Mouse (Mus musculus) hindbrain, embryonic 15.5 days (tissue): ENCODE measurements around the gene Zswim4. TPM values are rescaled to one million over a fixed set of nuclear protein-coding genes. Genes with fewer than 3 reads are reported as not detected.
A peak's percentile ranks its signal among the peaks of the same experiment; 100 is the strongest.

Source experiments
- ATAC-seq: fragments of 200-750 bp; cut with Nextera tagmentation; 2 replicates; pipeline ENCODE4 v1.8.0; 2017; ENCODE audit warnings: low read depth, moderate number of reproducible peaks, moderate TSS enrichment; ENCODE audit not compliant: low FRiP score
- H3K27ac ChIP-seq: fragments of 300-500 bp; sonication (generic); replicated peaks from 2 replicates; pipeline ENCODE4 v1.5.1; 2015; ENCODE audit warnings: mild to moderate bottlenecking, inconsistent platforms
- H3K27me3 ChIP-seq: fragments of 300-500 bp; sonication (generic); 2 replicates; pipeline ENCODE4 v1.6.1; 2015; ENCODE audit warnings: control low read depth, inconsistent platforms
- H3K36me3 ChIP-seq: fragments of 300-500 bp; sonication (generic); 2 replicates; pipeline ENCODE4 v1.6.1; 2015; ENCODE audit warnings: control low read depth, inconsistent platforms
- H3K4me1 ChIP-seq: fragments of 300-500 bp; sonication (generic); replicated peaks from 2 replicates; pipeline ENCODE4 v1.6.1; 2015; ENCODE audit warnings: control low read depth, inconsistent platforms
- H3K4me2 ChIP-seq: fragments of 300-500 bp; sonication (generic); 2 replicates; pipeline ENCODE4 v1.6.1; 2015; ENCODE audit warnings: moderate library complexity, mild to moderate bottlenecking, inconsistent platforms
- H3K4me3 ChIP-seq: fragments of 300-500 bp; sonication (generic); 2 replicates; pipeline ENCODE4 v1.5.1; 2015; ENCODE audit warnings: mild to moderate bottlenecking, inconsistent platforms
- H3K9ac ChIP-seq: fragments of 300-500 bp; sonication (generic); 2 replicates; pipeline ENCODE4 v1.6.1; 2015; ENCODE audit warnings: inconsistent platforms
- H3K9me3 ChIP-seq: fragments of 300-500 bp; sonication (generic); 2 replicates; pipeline ENCODE4 v1.6.1; 2016; ENCODE audit warnings: control low read depth, inconsistent platforms
- WGBS: fragments of 180-500 bp; shearing (Covaris S2); methylation state at CpG from one replicate; pipeline ENCODE4 v1.1.7; 2015; 5-methylcytosine and 5-hydroxymethylcytosine counted together
- polyA plus RNA-seq: library from polyadenylated mRNA; unstranded; fragments of >200 nt; fragmentation: Nextera tagmentation; extraction: Ambion mirVana; gene quantifications from 2 replicates; pipeline ENCODE4 v1.2.1, GENCODE M21; 2015

The Zswim4 gene
- polyA plus RNA-seq, 1 experiment from 2014 or later, result 24.9 TPM

DNA sequence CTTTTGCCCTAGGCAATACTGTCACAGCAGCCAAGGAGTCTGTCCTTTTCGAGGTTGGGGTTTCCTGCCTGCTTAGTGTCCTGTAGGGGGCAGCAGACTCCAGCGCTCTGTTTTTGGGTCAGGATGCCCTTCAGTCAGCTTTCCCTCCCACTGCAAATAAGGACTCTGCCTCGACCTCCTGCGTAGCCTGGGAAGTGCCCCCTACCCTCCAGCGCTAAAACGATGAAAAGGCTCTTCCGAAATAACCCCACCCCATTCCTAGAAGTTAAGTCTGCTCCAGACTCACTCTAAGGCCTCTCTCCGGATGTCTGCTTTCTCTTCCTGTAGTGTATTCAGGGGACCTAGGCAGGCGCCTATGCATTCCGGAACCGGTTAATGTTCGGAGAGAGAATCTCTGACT is 50.3 kb downstream of the Zswim4 start:
- no peaks in the 10 kb centered on the region for H3K36me3 ChIP-seq
- H3K27ac ChIP-seq, result no peak overlapping the region
- 0 out of 2 replicates have a peak, but pooled peaks have one; percentile 12 for ATAC-seq

DNA sequence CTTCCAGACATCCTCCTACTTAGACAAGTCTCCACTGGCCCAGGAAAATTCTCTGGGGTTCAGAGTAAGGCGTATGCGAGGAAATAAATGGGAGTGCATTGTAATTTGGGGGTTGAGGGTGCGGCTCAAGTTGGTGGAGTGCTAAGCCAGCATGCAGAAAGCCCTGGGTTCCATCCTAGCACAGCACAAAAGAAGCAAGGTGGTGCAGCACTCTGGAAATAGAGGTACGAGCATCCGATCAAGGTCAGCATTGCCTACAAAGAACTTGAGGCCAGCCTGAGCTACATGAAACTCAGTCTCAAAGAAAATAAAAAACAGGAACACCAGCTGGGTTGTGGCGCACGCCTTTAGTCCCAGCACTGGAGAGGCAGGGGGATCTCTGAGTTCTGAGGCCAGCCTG is 51.7 kb downstream of the Zswim4 start, which contains the start of gene Nanos3:
Nanos3 (minus strand) TSS at position 101 of the 400 bp plus-strand sequence.
- Histone ChIP-seq H3K27me3 (0 out of 2 replicates have a peak, but pooled peaks cover 3% of the 10 kb centered on the region), H3K4me2 (peak within 1 kb of the TSS; percentile 78), H3K36me3 (no peaks in the 10 kb centered on the region), H3K4me1 (peaks cover 47% of the 10 kb centered on the region), H3K4me3 (peak within 1 kb of the TSS; percentile 71), H3K27ac (peak within 1 kb of the TSS; percentile 89), H3K9me3 (no peaks in the 10 kb centered on the region), H3K9ac (peak within 1 kb of the TSS; percentile 86)
- no peak for ATAC-seq
- 95% methylated on average over 7 of the region's 7 CpGs for WGBS

More for the DNA sequence above, 50.3 kb downstream of the Zswim4 start:
- Histone ChIP-seq H3K4me1 (peaks cover 33% of the 10 kb centered on the region), H3K4me2 (peak overlapping the region; percentile 58), H3K27me3 (0 out of 2 replicates have a peak, but pooled peaks cover 3% of the 10 kb centered on the region), H3K9ac (0 out of 2 replicates have a peak overlapping the region, but pooled peaks have one; percentile 21), H3K4me3 (peak overlapping the region; percentile 25), H3K9me3 (no peaks in the 10 kb centered on the region)
- 1% methylated on average over 12 of the region's 12 CpGs for WGBS

DNA sequence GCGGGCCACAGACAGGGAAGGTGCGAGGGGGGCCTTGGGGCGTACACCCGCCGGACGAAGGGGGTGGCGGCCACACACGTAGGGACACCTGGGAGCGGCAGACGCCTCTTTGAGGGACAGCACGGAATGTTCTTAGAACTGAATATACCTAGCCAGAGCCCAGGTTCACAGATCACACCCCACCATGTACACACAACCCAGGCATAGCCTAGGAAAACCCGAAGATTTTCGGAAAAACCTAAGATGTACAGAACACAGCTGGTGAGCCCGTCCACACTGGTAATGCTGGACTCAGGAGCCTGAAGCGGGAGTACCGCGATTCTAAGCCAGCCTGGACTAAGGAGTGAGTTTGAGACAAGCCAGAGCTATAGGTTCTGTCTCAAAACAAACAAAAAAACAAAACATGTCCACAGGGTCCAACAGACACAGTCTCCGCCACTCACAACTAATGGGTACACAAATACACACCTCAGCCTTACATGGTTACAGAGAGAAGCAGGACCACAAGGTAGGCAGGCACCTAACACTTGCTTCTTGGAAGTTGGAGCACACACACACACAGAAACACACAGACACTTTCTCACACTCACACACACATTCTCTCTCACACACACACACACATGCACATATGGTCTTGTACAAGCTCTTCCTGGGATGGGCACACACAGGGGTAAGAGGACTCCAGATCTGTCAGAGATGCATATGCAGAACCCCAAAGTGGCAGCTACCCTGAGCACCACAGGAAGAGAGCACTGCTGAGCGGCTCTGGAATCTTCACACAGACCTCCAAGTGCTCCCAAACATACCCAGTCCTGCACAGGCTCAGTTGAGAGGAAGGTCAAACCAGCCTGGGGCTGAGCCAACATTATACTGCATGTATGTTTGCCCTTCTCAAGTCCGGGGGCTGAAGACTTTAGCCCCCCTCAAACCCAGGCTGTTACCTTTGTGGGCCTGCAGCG is 52.5 kb downstream of the Zswim4 start:
- 15% methylated on average over 21 of the region's 21 CpGs for WGBS
- no peaks in the 10 kb centered on the region for H3K9me3 ChIP-seq
- H3K9ac ChIP-seq, result peak overlapping the region; percentile 86
- peaks cover 54% of the 10 kb centered on the region for H3K4me1 ChIP-seq
- peak overlapping the region; percentile 89 for H3K27ac ChIP-seq
- peak; percentile 27; the same call in 1 of the 2 replicates for ATAC-seq
- 0 out of 2 replicates have a peak, but pooled peaks cover 3% of the 10 kb centered on the region for H3K27me3 ChIP-seq
- H3K4me3 ChIP-seq, result peak overlapping the region; percentile 71
- peak overlapping the region; percentile 78 for H3K4me2 ChIP-seq
- H3K36me3 ChIP-seq, result no peaks in the 10 kb centered on the region

DNA sequence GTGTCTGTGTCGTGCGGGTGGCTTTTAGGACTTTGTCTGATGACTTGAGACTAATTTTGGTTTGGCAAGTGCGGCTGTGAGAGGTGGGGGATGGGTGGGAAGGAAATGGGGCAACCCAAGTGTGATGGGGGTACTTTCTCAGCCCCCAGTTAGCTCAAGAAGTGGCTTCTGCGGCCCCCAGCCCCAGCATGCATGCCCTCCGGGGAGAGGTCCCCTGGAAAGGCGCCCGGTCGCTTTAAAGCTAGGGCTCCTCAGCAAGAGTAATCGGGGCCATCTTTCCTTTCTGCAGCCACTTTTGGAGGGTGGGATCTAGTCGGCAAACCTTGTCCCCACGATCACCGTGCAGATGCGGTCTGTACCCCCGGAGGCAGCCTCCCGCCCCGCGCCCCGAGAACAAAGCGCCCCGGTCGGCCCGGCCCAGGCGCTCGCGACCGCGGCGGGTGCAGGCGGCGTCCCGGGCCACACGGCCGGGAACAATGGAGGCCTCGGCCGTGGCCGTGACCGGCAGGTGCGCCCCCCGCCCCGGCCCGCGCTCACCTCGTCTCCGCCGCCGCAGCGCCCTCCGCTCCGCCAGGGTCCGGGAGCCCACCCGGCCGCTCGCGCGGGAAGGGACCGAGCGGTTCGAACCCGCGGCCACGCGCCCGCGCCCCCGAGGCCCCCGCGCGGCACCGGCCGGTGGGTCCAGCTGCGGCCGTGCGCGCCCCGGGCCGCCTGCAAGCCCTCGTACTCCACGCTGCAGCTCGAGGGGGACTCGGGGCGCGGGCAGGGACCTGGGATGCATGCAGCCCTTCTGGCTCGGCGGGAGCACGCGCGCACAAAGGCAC is 53.4 kb downstream of the Zswim4 start:
- H3K27ac ChIP-seq, result peak overlapping the region; percentile 89
- no peaks in the 10 kb centered on the region for H3K36me3 ChIP-seq
- 1% methylated on average over 82 of the region's 87 CpGs for WGBS
- H3K9ac ChIP-seq, result peak overlapping the region; percentile 86
- peak overlapping the region; percentile 78 for H3K4me2 ChIP-seq
- no peaks in the 10 kb centered on the region for H3K9me3 ChIP-seq
- peak; percentile 47 for ATAC-seq
- H3K27me3 ChIP-seq, result 0 out of 2 replicates have a peak, but pooled peaks cover 3% of the 10 kb centered on the region
- H3K4me1 ChIP-seq, result peaks cover 63% of the 10 kb centered on the region
- H3K4me3 ChIP-seq, result peak overlapping the region; percentile 71

DNA sequence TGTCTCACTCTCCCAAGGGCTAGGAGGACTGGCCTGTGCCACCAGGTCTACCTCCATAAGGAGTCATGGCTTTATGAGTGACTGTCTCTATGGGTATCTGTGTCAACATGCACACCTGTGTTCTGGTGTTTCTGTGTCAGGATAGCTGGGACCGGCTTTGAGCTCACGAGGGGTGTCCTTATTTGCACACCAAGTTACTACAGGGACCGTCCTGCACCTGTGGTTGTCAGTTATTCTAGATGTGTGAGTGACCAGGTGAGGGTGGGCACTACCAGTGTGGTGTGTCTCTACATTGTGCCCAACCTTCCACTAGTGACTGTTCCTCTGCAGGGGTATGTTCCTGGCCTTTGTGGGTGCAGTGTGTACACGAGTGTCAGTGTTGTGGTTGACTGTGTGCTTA is 54.0 kb downstream of the Zswim4 start:
- H3K9me3 ChIP-seq, result no peaks in the 10 kb centered on the region
- 0 out of 2 replicates have a peak, but pooled peaks cover 3% of the 10 kb centered on the region for H3K27me3 ChIP-seq
- peak overlapping the region; percentile 71 for H3K4me3 ChIP-seq
- ATAC-seq, result peak; percentile 16; the same call in 1 of the 2 replicates
- H3K36me3 ChIP-seq, result no peaks in the 10 kb centered on the region
- peak overlapping the region; percentile 78 for H3K4me2 ChIP-seq
- H3K4me1 ChIP-seq, result peaks cover 70% of the 10 kb centered on the region
- peak overlapping the region; percentile 86 for H3K9ac ChIP-seq
- peak overlapping the region; percentile 89 for H3K27ac ChIP-seq
- WGBS, result 39% methylated on average over 4 of the region's 4 CpGs

DNA sequence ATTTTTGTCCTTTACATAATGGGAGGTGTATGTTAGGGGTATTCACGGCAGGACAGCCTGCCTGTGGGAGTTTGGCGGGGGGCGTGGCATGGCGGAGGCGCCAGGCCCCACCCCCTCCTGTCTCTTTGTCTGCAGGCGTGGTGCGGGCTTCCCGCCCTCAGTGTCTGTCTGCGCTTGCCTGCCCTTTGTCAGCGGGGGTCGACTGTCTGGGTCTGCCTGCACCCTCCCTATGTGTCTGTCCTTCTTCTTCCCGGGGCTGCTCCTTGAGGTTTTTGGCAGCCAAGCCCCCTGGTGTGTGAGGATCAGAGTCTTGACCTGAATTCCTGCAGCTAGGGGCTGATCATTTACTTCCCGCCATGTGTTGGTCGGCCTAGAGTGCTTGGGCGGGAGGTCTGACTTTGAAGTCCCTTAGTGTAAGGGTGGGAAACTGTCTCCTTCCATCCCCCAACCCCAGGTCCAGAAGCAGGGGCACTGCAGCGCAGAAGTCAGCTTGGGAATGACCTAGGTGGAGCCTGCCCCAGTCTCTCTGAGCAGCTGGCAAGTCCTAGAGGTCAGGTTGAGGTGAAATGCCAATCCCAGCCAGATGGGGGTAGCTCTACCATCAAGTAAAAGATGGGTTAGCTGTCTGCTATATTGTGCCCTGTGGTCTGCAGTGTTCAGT is 56.2 kb downstream of the Zswim4 start:
- H3K9ac ChIP-seq, result peak overlapping the region; percentile 54
- 1% methylated on average over 16 of the region's 16 CpGs for WGBS
- peak; percentile 40 for ATAC-seq

DNA sequence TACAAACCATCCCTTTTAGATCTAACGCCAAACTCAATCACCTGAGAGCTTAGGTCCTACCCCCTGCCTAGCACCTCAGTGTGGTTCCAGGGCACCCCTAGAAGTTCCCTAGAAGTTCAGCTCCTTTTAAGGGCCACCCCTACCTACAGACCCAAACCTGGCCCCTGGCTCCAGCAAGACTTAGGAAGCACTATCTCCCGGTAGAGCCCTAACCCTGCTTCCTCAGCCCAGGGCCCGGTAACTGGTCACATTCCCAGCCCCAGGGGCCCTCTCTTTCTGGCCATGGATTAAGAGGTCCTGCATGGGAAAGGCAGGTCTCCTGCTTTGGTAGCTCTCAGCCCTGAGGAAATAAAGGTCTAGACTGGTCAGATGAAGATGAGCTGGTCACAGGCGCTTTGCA is 56.9 kb downstream of the Zswim4 start:
- H3K4me3 ChIP-seq, result peak overlapping the region; percentile 25
- peaks cover 66% of the 10 kb centered on the region for H3K4me1 ChIP-seq
- WGBS, result 8% methylated on average over 4 of the region's 4 CpGs
- H3K9ac ChIP-seq, result peak overlapping the region; percentile 54
- H3K4me2 ChIP-seq, result peak overlapping the region; percentile 78
- no peak overlapping the region for H3K27ac ChIP-seq
- no peaks in the 10 kb centered on the region for H3K27me3 ChIP-seq
- ATAC-seq, result no peak
- peaks cover 12% of the 10 kb centered on the region for H3K36me3 ChIP-seq
- H3K9me3 ChIP-seq, result no peaks in the 10 kb centered on the region

More for the DNA sequence above, 56.2 kb downstream of the Zswim4 start:
- Histone ChIP-seq H3K4me2 (peak overlapping the region; percentile 78), H3K4me1 (peaks cover 66% of the 10 kb centered on the region), H3K9me3 (no peaks in the 10 kb centered on the region), H3K36me3 (peaks cover 5% of the 10 kb centered on the region; the same call in 1 of the 2 replicates), H3K4me3 (peak overlapping the region; percentile 25), H3K27me3 (no peaks in the 10 kb centered on the region), H3K27ac (peak overlapping the region; percentile 74)

DNA sequence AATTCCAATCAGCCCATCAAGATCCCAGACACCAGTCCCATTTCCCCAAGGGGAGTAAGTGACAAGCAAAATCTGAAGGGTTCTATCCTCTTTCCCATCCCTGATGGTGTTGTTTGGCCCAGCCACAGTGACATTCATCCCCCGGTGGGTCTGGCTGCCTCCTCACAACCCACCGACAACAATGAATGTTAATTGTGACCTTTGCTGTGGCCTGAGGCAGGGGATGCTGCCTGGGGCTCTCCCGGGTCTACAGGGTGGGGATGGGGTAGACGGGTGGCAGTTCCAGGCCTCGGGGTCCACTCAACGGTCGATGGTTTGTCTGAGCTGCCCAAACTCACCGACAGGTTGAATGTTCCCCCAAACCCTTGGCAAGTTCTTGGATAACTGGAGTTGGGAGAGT is 58.3 kb downstream of the Zswim4 start:
- no peak overlapping the region for H3K4me3 ChIP-seq
- H3K9me3 ChIP-seq, result no peaks in the 10 kb centered on the region
- peaks cover 17% of the 10 kb centered on the region for H3K36me3 ChIP-seq
- 70% methylated on average over 8 of the region's 8 CpGs for WGBS
- H3K4me2 ChIP-seq, result no peak overlapping the region
- no peak for ATAC-seq
- no peak overlapping the region for H3K9ac ChIP-seq
- no peaks in the 10 kb centered on the region for H3K27me3 ChIP-seq
- H3K4me1 ChIP-seq, result peaks cover 56% of the 10 kb centered on the region
- H3K27ac ChIP-seq, result no peak overlapping the region

DNA sequence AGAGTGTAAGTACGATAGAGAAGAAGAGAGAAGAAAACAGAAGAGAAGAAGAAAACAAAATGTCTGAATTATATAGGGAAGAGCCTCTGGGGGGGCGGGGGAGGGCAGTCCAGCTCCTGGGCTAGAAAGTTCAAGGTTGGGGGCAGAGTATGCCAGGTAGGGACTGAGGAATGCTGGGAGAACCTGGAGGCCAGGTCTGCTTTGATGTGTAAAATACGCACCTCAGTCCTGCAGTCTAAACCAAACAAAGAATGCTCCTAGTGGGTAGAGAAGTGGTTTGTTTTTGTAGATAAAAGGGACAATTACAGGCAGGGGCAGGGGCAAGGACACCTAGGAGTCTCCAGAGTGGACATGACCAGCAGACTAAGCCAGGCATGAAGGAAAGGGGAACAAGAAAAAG is 59.5 kb downstream of the Zswim4 start:
- Histone ChIP-seq H3K27ac (no peak overlapping the region), H3K9ac (no peak overlapping the region), H3K4me3 (no peak overlapping the region), H3K4me2 (no peak overlapping the region), H3K36me3 (peaks cover 27% of the 10 kb centered on the region), H3K4me1 (peaks cover 50% of the 10 kb centered on the region), H3K27me3 (no peaks in the 10 kb centered on the region), H3K9me3 (no peaks in the 10 kb centered on the region)
- ATAC-seq, result no peak
- 87% methylated on average over 3 of the region's 3 CpGs for WGBS

DNA sequence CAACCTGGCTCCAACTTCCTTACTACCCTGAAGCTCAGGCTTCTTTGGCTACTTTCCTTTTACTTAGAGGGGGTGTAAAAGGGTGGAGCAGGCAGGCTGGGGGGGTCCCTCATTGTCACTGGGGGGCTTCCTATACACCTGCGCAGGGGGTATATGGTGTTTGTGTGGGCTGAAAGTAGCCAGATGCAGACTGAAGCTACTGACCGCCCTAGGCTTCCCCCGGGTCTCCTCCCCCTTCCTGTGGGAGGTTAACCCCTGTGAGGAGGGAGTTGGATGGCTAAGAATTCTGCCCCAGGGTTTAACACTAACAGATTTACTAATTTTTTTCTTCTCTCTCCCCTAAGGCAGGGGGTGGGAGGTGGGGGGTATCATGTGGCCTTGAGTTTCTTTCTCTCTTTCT is 60.3 kb downstream of the Zswim4 start:
- ATAC-seq, result no peak
- H3K9me3 ChIP-seq, result no peaks in the 10 kb centered on the region
- H3K4me1 ChIP-seq, result peaks cover 42% of the 10 kb centered on the region
- H3K27me3 ChIP-seq, result no peaks in the 10 kb centered on the region
- H3K4me3 ChIP-seq, result no peak overlapping the region
- H3K36me3 ChIP-seq, result peaks cover 35% of the 10 kb centered on the region
- H3K9ac ChIP-seq, result no peak overlapping the region
- no peak overlapping the region for H3K4me2 ChIP-seq
- no peak overlapping the region for H3K27ac ChIP-seq
- WGBS, result 40% methylated on average over 3 of the region's 3 CpGs

DNA sequence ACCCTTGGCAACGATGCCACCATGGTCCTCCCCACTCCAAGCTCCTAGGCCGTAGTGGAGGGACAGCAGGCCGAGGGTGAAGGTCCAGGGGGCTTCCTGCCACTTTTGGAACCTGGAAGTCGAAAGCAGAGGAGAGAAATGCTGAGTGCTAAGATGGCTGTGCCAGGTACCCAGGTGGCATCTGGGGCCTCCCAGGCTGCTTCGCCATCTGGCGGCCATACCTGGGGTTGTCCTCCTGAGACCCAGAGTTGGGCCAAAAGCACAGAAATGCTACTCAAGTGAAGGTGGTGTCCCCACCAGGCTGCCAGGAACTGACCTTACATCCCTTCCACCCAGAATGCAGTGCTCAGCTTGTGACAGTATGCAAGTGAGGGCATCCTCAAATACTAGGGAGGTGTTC is 63.0 kb downstream of the Zswim4 start:
- no peak overlapping the region for H3K9ac ChIP-seq
- H3K4me1 ChIP-seq, result peaks cover 15% of the 10 kb centered on the region
- no peak overlapping the region for H3K4me2 ChIP-seq
- no peaks in the 10 kb centered on the region for H3K9me3 ChIP-seq
- H3K36me3 ChIP-seq, result peaks cover 35% of the 10 kb centered on the region
- H3K27ac ChIP-seq, result no peak overlapping the region
- H3K27me3 ChIP-seq, result no peaks in the 10 kb centered on the region
- ATAC-seq, result no peak
- WGBS, result 88% methylated on average over 6 of the region's 6 CpGs
- H3K4me3 ChIP-seq, result no peak overlapping the region
